Comparison of ENCODE assay signal across 8 mouse cellular contexts in the genomic region with DNA sequence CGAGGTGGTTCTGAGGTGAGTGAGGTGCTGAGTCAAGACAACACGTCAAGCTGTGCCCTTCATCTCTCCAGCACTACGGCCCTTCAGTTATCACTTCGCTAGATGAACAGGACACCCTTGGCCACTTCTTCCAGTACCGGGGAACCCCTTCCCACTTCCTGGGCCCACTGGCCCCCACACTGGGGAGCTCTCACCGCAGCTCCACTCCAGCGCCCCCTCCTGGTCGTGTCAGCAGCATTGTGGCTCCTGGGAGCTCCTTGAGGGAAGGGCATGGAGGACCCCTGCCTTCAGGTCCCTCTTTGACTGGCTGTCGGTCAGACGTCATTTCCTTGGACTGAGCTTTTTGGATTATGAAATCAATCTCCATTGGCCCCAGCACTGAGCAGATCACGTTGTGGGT. TPM values are rescaled to one million over a fixed set of nuclear protein-coding genes. Genes with fewer than 3 reads are reported as not detected.
DNase-seq lines count a peak whose midpoint lies in the region; ATAC-seq and TF ChIP-seq lines count a peak whose summit lies in the region.
"Had no signal": no experiment of that assay in that cellular context is flagged by ENCODE, and none has a peak within 500 bp of the region (broad histone marks: within the 10 kb centered on the region; RNA-seq: fewer than 3 reads in every experiment).

No protein-coding gene starts in this region.

- no peak for ATAC-seq in hindbrain, postnatal 0 days
- ATAC-seq in hindbrain, embryonic 12.5 days (ENCODE audit: low FRiP score): no peak

- no peak overlapping the region for H3K4me2 ChIP-seq in hindbrain, postnatal 0 days (ENCODE audit: low read depth, low read length)
- no peak overlapping the region for H3K4me2 ChIP-seq in hindbrain, embryonic 12.5 days (replicated peaks)
- H3K4me2 ChIP-seq: limb, embryonic 15.5 days had no signal

- H3K4me1 ChIP-seq in hindbrain, postnatal 0 days (ENCODE audit: insufficient read depth, low read length): no peaks in the 10 kb centered on the region
- H3K4me1 ChIP-seq in hindbrain, embryonic 12.5 days: peaks cover 3% of the 10 kb centered on the region; the same call in 1 of the 2 replicates
- peaks cover 10% of the 10 kb centered on the region for H3K4me1 ChIP-seq in testis, adult 2 months (ENCODE audit: control insufficient read depth, insufficient read depth, low read length)

- no peaks in the 10 kb centered on the region for H3K9me3 ChIP-seq in hindbrain, postnatal 0 days (ENCODE audit: low read length)
- no peaks in the 10 kb centered on the region for H3K9me3 ChIP-seq in hindbrain, embryonic 12.5 days (replicated peaks)
- H3K9me3 ChIP-seq: limb, embryonic 15.5 days had no signal

- WGBS in hindbrain, postnatal 0 days: 67% methylated on average over 11 of the region's 11 CpGs
- WGBS in hindbrain, embryonic 12.5 days: 69% methylated on average over 11 of the region's 11 CpGs

- no peak for DNase-seq in hindbrain, postnatal 0 days (ENCODE audit: low spot score)
- no peak for DNase-seq in testis, postnatal 14 days (ENCODE audit: low spot score)
- peak; percentile 58 for DNase-seq in induced T-regulatory cell, adult 2 months (ENCODE audit: low read depth)
- peak; percentile 81 for DNase-seq in thymus, postnatal 4 days
- no peak for DNase-seq in Muller cell, postnatal 12 days (ENCODE audit: inconsistent ontology term)

- no peak overlapping the region for H3K4me3 ChIP-seq in hindbrain, postnatal 0 days (ENCODE audit: low read length)
- H3K4me3 ChIP-seq in hindbrain, embryonic 12.5 days: no peak overlapping the region
- no peak overlapping the region for H3K4me3 ChIP-seq in testis, adult 2 months (ENCODE audit: control insufficient read depth, low read depth, low read length)
- H3K4me3 ChIP-seq: limb, embryonic 15.5 days had no signal

- no peak overlapping the region for H3K27ac ChIP-seq in hindbrain, postnatal 0 days
- no peak overlapping the region for H3K27ac ChIP-seq in hindbrain, embryonic 12.5 days
- H3K27ac ChIP-seq in testis, adult 2 months (ENCODE audit: control insufficient read depth, insufficient read depth, low read depth, low read length): no peak overlapping the region
- H3K27ac ChIP-seq: limb, embryonic 15.5 days had no signal

- TF ChIP-seq POLR2A in testis, adult 2 months (IDR thresholded peaks at IDR 0.05; ENCODE audit: control insufficient read depth, low read depth, low read length): no peak

- H3K27me3 ChIP-seq in hindbrain, postnatal 0 days (ENCODE audit: insufficient read depth, low read length): no peaks in the 10 kb centered on the region
- peaks cover 6% of the 10 kb centered on the region for H3K27me3 ChIP-seq in hindbrain, embryonic 12.5 days
- H3K27me3 ChIP-seq in testis, adult 2 months (ENCODE audit: control insufficient read depth, insufficient read depth, low read length): no peaks in the 10 kb centered on the region

- no peak overlapping the region for H3K9ac ChIP-seq in hindbrain, postnatal 0 days (replicated peaks; ENCODE audit: low read length)
- H3K9ac ChIP-seq in hindbrain, embryonic 12.5 days: no peak overlapping the region
- H3K9ac ChIP-seq: limb, embryonic 15.5 days had no signal

- peak; percentile 54 for TF ChIP-seq CTCF in hindbrain, postnatal 0 days (IDR thresholded peaks at IDR 0.05; ENCODE audit: low read depth)
- peak; percentile 37; the same call in 1 of the 2 replicates for TF ChIP-seq CTCF in testis, adult 2 months (IDR thresholded peaks at IDR 0.05; ENCODE audit: control insufficient read depth, insufficient read depth, insufficient replicate concordance, low read depth, low read length)

- peaks cover 40% of the 10 kb centered on the region for H3K36me3 ChIP-seq in hindbrain, postnatal 0 days (ENCODE audit: insufficient read depth, low read length)
- H3K36me3 ChIP-seq in hindbrain, embryonic 12.5 days: peaks cover 49% of the 10 kb centered on the region
- H3K36me3 ChIP-seq in testis, adult 2 months (ENCODE audit: control insufficient read depth, insufficient read depth, low read length): no peaks in the 10 kb centered on the region

RNA-seq across cellular contexts. Expression of gene Nudt17, which starts 3.6 kb away (rescaled TPM):
- total RNA-seq in hindbrain, postnatal 0 days (2014; rRNA removed): 13.0 and 13.4 TPM in 2 replicates
- 17.6 and 17.8 TPM in 2 replicates for polyA plus RNA-seq in hindbrain, postnatal 0 days (2015; fragmentation: Nextera tagmentation; extraction: Ambion mirVana)
- 10.9 and 13.9 TPM in 2 replicates for polyA plus RNA-seq in hindbrain, embryonic 12.5 days (2016; fragmentation: Nextera tagmentation; extraction: Ambion mirVana)
- polyA plus RNA-seq in testis, adult 2 months (2012; rRNA removed): 2.1 TPM in 2 replicates

RNA-seq across cellular contexts. Expression of gene Pias3, which starts 8.6 kb away (rescaled TPM):
- total RNA-seq in hindbrain, postnatal 0 days (2014; rRNA removed): 37.5 and 46.1 TPM in 2 replicates
- 41.3 and 44.3 TPM in 2 replicates for polyA plus RNA-seq in hindbrain, postnatal 0 days (2015; fragmentation: Nextera tagmentation; extraction: Ambion mirVana)
- 48.2 and 55.0 TPM in 2 replicates for polyA plus RNA-seq in hindbrain, embryonic 12.5 days (2016; fragmentation: Nextera tagmentation; extraction: Ambion mirVana)
- polyA plus RNA-seq in testis, adult 2 months (2012; rRNA removed): 6.9 and 7.2 TPM in 2 replicates

RNA-seq across cellular contexts. Expression of gene Polr3c, which starts 22.6 kb away (rescaled TPM):
- 10.9 and 11.7 TPM in 2 replicates for total RNA-seq in hindbrain, postnatal 0 days (2014; rRNA removed)
- 26.3 and 29.1 TPM in 2 replicates for polyA plus RNA-seq in hindbrain, postnatal 0 days (2015; fragmentation: Nextera tagmentation; extraction: Ambion mirVana)
- polyA plus RNA-seq in hindbrain, embryonic 12.5 days (2016; fragmentation: Nextera tagmentation; extraction: Ambion mirVana): 35.9 and 36.0 TPM in 2 replicates
- polyA plus RNA-seq in testis, adult 2 months (2012; rRNA removed): 40.1 and 40.4 TPM in 2 replicates

RNA-seq across cellular contexts. Expression of gene Rnf115, which starts 22.7 kb away (rescaled TPM):
- total RNA-seq in hindbrain, postnatal 0 days (2014; rRNA removed): 47.9 and 53.8 TPM in 2 replicates
- 76.6 and 81.2 TPM in 2 replicates for polyA plus RNA-seq in hindbrain, postnatal 0 days (2015; fragmentation: Nextera tagmentation; extraction: Ambion mirVana)
- 78.2 and 87.9 TPM in 2 replicates for polyA plus RNA-seq in hindbrain, embryonic 12.5 days (2016; fragmentation: Nextera tagmentation; extraction: Ambion mirVana)
- polyA plus RNA-seq in testis, adult 2 months (2012; rRNA removed): 8.4 and 9.4 TPM in 2 replicates

RNA-seq across cellular contexts. Expression of gene Ankrd35, which starts 34.8 kb away (rescaled TPM):
- 2.1 and 6.4 TPM in 2 replicates for total RNA-seq in hindbrain, postnatal 0 days (2014; rRNA removed)
- polyA plus RNA-seq in hindbrain, postnatal 0 days (2015; fragmentation: Nextera tagmentation; extraction: Ambion mirVana): 2.8 and 3.0 TPM in 2 replicates
- 0.57 and 0.58 TPM in 2 replicates for polyA plus RNA-seq in hindbrain, embryonic 12.5 days (2016; fragmentation: Nextera tagmentation; extraction: Ambion mirVana)
- polyA plus RNA-seq in testis, adult 2 months (2012; rRNA removed): 0.48 and 0.52 TPM in 2 replicates

Comparison
In these comparisons a context has a peak if more than half of its experiments do, and no peak if none do; other contexts are left out.
1. DNase-seq: peak in induced T-regulatory cell, adult 2 months (single experiment) and thymus, postnatal 4 days (single experiment); none in hindbrain, postnatal 0 days (single experiment), testis, postnatal 14 days (single experiment) and Muller cell, postnatal 12 days (single experiment).